Mouse (Mus musculus) CH12.LX (cell line): Measurements from ENCODE around the gene Syt8. TPM values are rescaled to one million over a fixed set of nuclear protein-coding genes. Genes with fewer than 3 reads are reported as not detected.

Experiments used
- DNase-seq: peaks from one replicate; pipeline ENCODE4 v3.0.0-alpha.2; 2013; ENCODE audit errors: extremely low read depth
- H3K27ac ChIP-seq: 2 replicates; pipeline ENCODE4 v1.5.1; 2012; ENCODE audit warnings: low read depth, mild to moderate bottlenecking, control low read depth, moderate library complexity; ENCODE audit not compliant: insufficient read depth
- H3K27me3 ChIP-seq: replicated peaks from 2 replicates; pipeline ENCODE3; 2012; ENCODE audit warnings: inconsistent platforms
- H3K36me3 ChIP-seq, 2 experiments: replicated peaks in 1 of 2; 2 replicates each; pipeline versions ENCODE3 to v1.6.1; 2012; ENCODE audit warnings: inconsistent platforms in 1 of 2, low read length in 1 of 2, mild to moderate bottlenecking in 1 of 2, mixed read lengths in 1 of 2, moderate library complexity in 1 of 2; ENCODE audit not compliant: control insufficient read depth in 1 of 2, insufficient read depth in 1 of 2
- H3K4me1 ChIP-seq, 2 experiments: 2 replicates each; pipeline ENCODE4 v1.6.1; 2012; ENCODE audit warnings: inconsistent platforms in 1 of 2, moderate library complexity in 1 of 2; ENCODE audit not compliant: insufficient read depth in 2 of 2, control insufficient read depth in 1 of 2
- H3K4me2 ChIP-seq: 2 replicates; pipeline ENCODE4 v1.6.1; 2012; ENCODE audit warnings: low read depth, mild to moderate bottlenecking, control low read depth; ENCODE audit not compliant: poor library complexity, insufficient read depth, severe bottlenecking
- H3K4me3 ChIP-seq, 3 experiments: fragments of 150-350 bp in 1 of 3; sonication (generic) in 1 of 3; replicated peaks in 1 of 3; 2 replicates each; pipeline versions ENCODE3 to v1.5.1; 2011 to 2012; ENCODE audit warnings: low read depth in 2 of 3, low read length in 2 of 3, mild to moderate bottlenecking in 2 of 3, moderate library complexity in 2 of 3, control low read depth in 1 of 3, improper control_type of control experiment in 1 of 3, inconsistent platforms in 1 of 3, mixed read lengths in 1 of 3; ENCODE audit not compliant: poor library complexity in 1 of 3
- H3K79me2 ChIP-seq: replicated peaks from 2 replicates; pipeline ENCODE4 v1.6.1; 2012; ENCODE audit warnings: mild to moderate bottlenecking, moderate library complexity; ENCODE audit not compliant: control insufficient read depth, poor library complexity, insufficient read depth, severe bottlenecking; ENCODE audit errors: extremely low read depth
- H3K9ac ChIP-seq: 2 replicates; pipeline ENCODE4 v1.6.1; 2012; ENCODE audit warnings: low read depth, mild to moderate bottlenecking, control low read depth, moderate library complexity; ENCODE audit not compliant: insufficient read depth
- H3K9me3 ChIP-seq: replicated peaks from 2 replicates; pipeline ENCODE3; 2012; ENCODE audit warnings: low read length, inconsistent platforms, mixed read lengths
- CHD1 ChIP-seq: IDR thresholded peaks from 2 replicates; pipeline ENCODE4 v1.6.1; 2012; ENCODE audit warnings: low read depth, low read length, improper control_type of control experiment, inconsistent platforms
- ELF1 ChIP-seq: IDR thresholded peaks from 2 replicates; pipeline ENCODE4 v1.6.1; 2014; ENCODE audit warnings: low read depth, mild to moderate bottlenecking, inconsistent platforms, low read length, improper control_type of control experiment
- EP300 ChIP-seq: IDR thresholded peaks from 2 replicates; pipeline ENCODE4 v1.6.1; 2011; ENCODE audit warnings: low read length, improper control_type of control experiment
- GABPA ChIP-seq: IDR thresholded peaks from 2 replicates; pipeline ENCODE4 v1.6.1; 2012; ENCODE audit warnings: low read depth, low read length, improper control_type of control experiment, inconsistent platforms; ENCODE audit not compliant: insufficient replicate concordance
- HCFC1 ChIP-seq: IDR thresholded peaks from 2 replicates; pipeline ENCODE4 v1.6.1; 2012; ENCODE audit warnings: low read depth, mild to moderate bottlenecking, inconsistent platforms, low read length, improper control_type of control experiment
- IRF4 ChIP-seq: IDR thresholded peaks from 2 replicates; pipeline ENCODE4 v1.6.1; 2014; ENCODE audit warnings: low read depth, mild to moderate bottlenecking, inconsistent platforms, low read length, improper control_type of control experiment
- JUND ChIP-seq: conservative IDR thresholded peaks from 2 replicates; pipeline ENCODE4 v1.6.1; 2011; ENCODE audit warnings: low read depth, low read length, improper control_type of control experiment
- MAFK ChIP-seq: IDR thresholded peaks from 2 replicates; pipeline ENCODE4 v1.6.1; 2011; ENCODE audit warnings: low read length, improper control_type of control experiment; ENCODE audit not compliant: insufficient replicate concordance
- MAX ChIP-seq: IDR thresholded peaks from 2 replicates; pipeline ENCODE4 v1.6.1; 2011; ENCODE audit warnings: low read length, improper control_type of control experiment
- MEF2A ChIP-seq: IDR thresholded peaks from 2 replicates; pipeline ENCODE4 v1.6.1; 2014; ENCODE audit warnings: low read depth, mild to moderate bottlenecking, inconsistent platforms, low read length, improper control_type of control experiment, borderline replicate concordance
- PAX5 ChIP-seq: IDR thresholded peaks from 2 replicates; pipeline ENCODE4 v1.6.1; 2012; ENCODE audit warnings: low read length, inconsistent platforms, mixed read lengths
- RAD21 ChIP-seq: IDR thresholded peaks from 2 replicates; pipeline ENCODE4 v1.6.1; 2011; ENCODE audit warnings: low read depth, mild to moderate bottlenecking, low read length, improper control_type of control experiment, moderate library complexity
- SIN3A ChIP-seq: IDR thresholded peaks from 2 replicates; pipeline ENCODE4 v1.6.1; 2012; ENCODE audit warnings: low read length, improper control_type of control experiment, inconsistent platforms
- TBP ChIP-seq: conservative IDR thresholded peaks from 2 replicates; pipeline ENCODE4 v1.6.1; 2011; ENCODE audit warnings: low read depth, low read length, improper control_type of control experiment
- UBTF ChIP-seq: IDR thresholded peaks from 2 replicates; pipeline ENCODE4 v1.6.1; 2012; ENCODE audit warnings: low read depth, mild to moderate bottlenecking, inconsistent platforms, low read length, improper control_type of control experiment, moderate library complexity
- ZC3H11A ChIP-seq: IDR thresholded peaks from 2 replicates; pipeline ENCODE4 v1.6.1; 2012; ENCODE audit warnings: low read depth, mild to moderate bottlenecking, inconsistent platforms, low read length, improper control_type of control experiment
- ZKSCAN1 ChIP-seq: IDR thresholded peaks from 2 replicates; pipeline ENCODE4 v1.6.1; 2012; ENCODE audit warnings: low read depth, inconsistent platforms, low read length, improper control_type of control experiment, borderline replicate concordance
- ZMIZ1 ChIP-seq: IDR thresholded peaks from 2 replicates; pipeline ENCODE4 v1.6.1; 2012; ENCODE audit warnings: low read depth, mild to moderate bottlenecking, inconsistent platforms, low read length, improper control_type of control experiment
- ZNF384 ChIP-seq: IDR thresholded peaks from 2 replicates; pipeline ENCODE4 v1.6.1; 2012; ENCODE audit warnings: low read depth, low read length, improper control_type of control experiment, inconsistent platforms
- dilution Hi-C: fragments of 300-500 bp; cut with MboI; formaldehyde crosslinking; loops from 2 replicates; pipeline ENCODE4 v1.14.3; 2020; ENCODE audit warnings: low sequenced_read_pairs; ENCODE audit not compliant: extremely low pct_unique_long_range_greater_than_20kb, extremely low pct_ligation_motif_present
- in situ Hi-C: fragments of 300-500 bp; cut with MboI; formaldehyde crosslinking; loops from 3 replicates; pipeline ENCODE4 v1.14.3; 2019; ENCODE audit warnings: low sequenced_read_pairs, low pct_ligation_motif_present, low pct_unique_long_range_greater_than_20kb, mixed read lengths
- polyA plus RNA-seq: library from polyadenylated mRNA; unstranded; fragments of >175 nt; gene quantifications from 2 replicates; pipeline ENCODE4 v1.2.1, GENCODE M21; 2012; ENCODE audit warnings: low read depth; ENCODE audit not compliant: insufficient read length
- total RNA-seq, 2 experiments: library from RNA; depleted of rRNA; stranded (reverse); fragments of 300-350 nt in 1 of 2; fragments of >200 nt in 1 of 2; gene quantifications; 2 replicates each; pipeline ENCODE4 v1.2.3; 2012 to 2014

Syt8 gene
- total and polyA plus RNA-seq, 3 experiments: not detected

DNA sequence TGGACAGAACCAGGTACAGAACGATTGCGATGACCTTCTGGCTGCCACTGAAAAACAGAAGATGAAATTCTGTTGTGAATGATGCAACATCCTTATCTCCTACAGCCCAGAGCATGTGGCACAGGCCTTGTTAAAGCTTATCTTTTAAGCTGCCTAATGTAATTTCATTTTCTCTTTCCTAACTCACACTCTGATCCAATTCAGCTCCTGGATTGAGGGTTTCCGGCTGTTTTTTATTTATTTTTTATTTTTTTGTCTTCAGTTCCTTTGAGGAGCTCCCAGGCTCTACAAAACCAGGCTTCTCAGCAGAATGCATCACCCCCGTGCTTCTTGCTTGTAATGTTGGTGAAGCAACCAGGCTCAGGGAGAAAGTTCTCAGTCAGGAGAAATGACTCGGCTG lies 14.8 kb upstream of the Syt8 start:
- in situ Hi-C loops (no loop called here), dilution Hi-C loops (no loop called here)
- no peak for DNase-seq
- Histone ChIP-seq H3K27ac (no peak overlapping the region), H3K4me3 (no peak overlapping the region), H3K9me3 (peaks cover 8% of the 10 kb centered on the region), H3K79me2 (no peaks in the 10 kb centered on the region), H3K27me3 (peaks cover 17% of the 10 kb centered on the region), H3K4me1 (peaks cover 0 to 3% of the 10 kb centered on the region in 2 experiments; a peak in 2 of 4 replicates), H3K4me2 (no peak overlapping the region), H3K9ac (no peak overlapping the region), H3K36me3 (no peaks in the 10 kb centered on the region)
- TF ChIP-seq ZC3H11A (no peak), MAX (no peak), HCFC1 (no peak), CHD1 (no peak), UBTF (no peak), MAFK (no peak), PAX5 (no peak), TBP (no peak), GABPA (no peak), ZNF384 (no peak), EP300 (no peak), SIN3A (no peak), RAD21 (no peak), IRF4 (no peak), ZMIZ1 (no peak), MEF2A (no peak), ELF1 (no peak), ZKSCAN1 (no peak), JUND (no peak)

DNA sequence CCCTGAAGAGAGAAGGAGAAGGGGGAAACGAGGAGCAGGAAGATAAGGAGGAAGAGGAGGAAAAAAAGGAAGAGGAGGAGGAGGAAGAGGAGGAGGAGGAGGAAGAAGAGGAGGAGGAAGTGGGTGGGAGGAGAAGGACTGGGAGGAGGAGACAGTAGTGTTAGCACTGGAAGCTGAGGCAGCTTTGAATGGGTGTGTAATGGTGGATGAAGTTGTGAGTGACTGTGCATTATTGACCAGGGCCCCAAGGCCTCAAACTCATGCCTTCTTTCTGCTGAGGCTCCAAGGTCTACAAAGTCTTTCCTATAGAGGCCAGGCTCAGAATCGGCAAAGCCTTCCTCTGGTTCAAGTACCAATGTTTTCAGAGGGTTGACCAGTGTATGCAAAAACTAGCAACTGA lies 12.8 kb upstream of the Syt8 start:
- Histone ChIP-seq H3K4me2 (no peak overlapping the region), H3K4me1 (peaks cover 0 to 6% of the 10 kb centered on the region in 2 experiments; a peak in 2 of 4 replicates), H3K79me2 (no peaks in the 10 kb centered on the region), H3K4me3 (no peak overlapping the region), H3K9ac (no peak overlapping the region), H3K36me3 (no peaks in the 10 kb centered on the region)
- TF ChIP-seq ZNF384: no peak
- TF ChIP-seq, all 38 proteins: peak for 0
- H3K27me3 ChIP-seq: peaks cover 7% of the 10 kb centered on the region
- in situ Hi-C loops: no loop called here
- no peak overlapping the region for H3K27ac ChIP-seq
- DNase-seq: no peak
- peaks cover 8% of the 10 kb centered on the region for H3K9me3 ChIP-seq
- dilution Hi-C loops: no loop called here
